Mouse (Mus musculus) cerebellum, adult 2 months (tissue): ENCODE data around the gene Zfp61. TPM values are rescaled to one million over a fixed set of nuclear protein-coding genes. Genes with fewer than 3 reads are reported as not detected.
A peak's percentile ranks its signal among the peaks of the same experiment; 100 is the strongest.

ENCODE experiments used
- DNase-seq, 2 experiments: peaks; one replicate each; pipeline ENCODE4 v3.0.0; 2021
- H3K27ac ChIP-seq: fragments of 200-500 bp; 2 replicates; pipeline ENCODE4 v1.5.1; 2012; ENCODE audit warnings: low read length, control low read depth, inconsistent platforms; ENCODE audit not compliant: insufficient read depth
- H3K27me3 ChIP-seq: fragments of 200-500 bp; 2 replicates; pipeline ENCODE4 v1.6.1; 2012; ENCODE audit warnings: inconsistent platforms, mild to moderate bottlenecking, low read length, moderate library complexity; ENCODE audit not compliant: control insufficient read depth, insufficient read depth
- H3K4me1 ChIP-seq: fragments of 200-500 bp; 2 replicates; pipeline ENCODE4 v1.6.1; 2011; ENCODE audit warnings: low read length; ENCODE audit not compliant: control insufficient read depth, insufficient read depth
- H3K4me3 ChIP-seq: fragments of 200-500 bp; replicated peaks from 2 replicates; pipeline ENCODE3; 2011; ENCODE audit warnings: mild to moderate bottlenecking, low read depth, low read length, control low read depth; ENCODE audit not compliant: insufficient read depth
- CTCF ChIP-seq: fragments of 200-500 bp; IDR thresholded peaks from 2 replicates; pipeline ENCODE4 v1.5.1; 2011; ENCODE audit warnings: low read depth, mild to moderate bottlenecking, control low read depth, low read length, moderate library complexity, borderline replicate concordance; ENCODE audit not compliant: insufficient read depth
- POLR2A ChIP-seq: fragments of 200-500 bp; IDR thresholded peaks from 2 replicates; pipeline ENCODE4 v1.6.1; 2011; ENCODE audit warnings: low read length, control low read depth, borderline replicate concordance; ENCODE audit not compliant: insufficient read depth
- WGBS: fragments of 180-500 bp; shearing (Covaris S2); methylation state at CpG from one replicate; pipeline ENCODE4 v1.1.7; 2018; 5-methylcytosine and 5-hydroxymethylcytosine counted together
- polyA plus RNA-seq: library from polyadenylated mRNA; depleted of rRNA; stranded (reverse); fragments of >200 nt; gene quantifications from 2 replicates; pipeline ENCODE4 v1.2.3, GENCODE M21; 2012; rRNA removed

The Zfp61 gene
- polyA plus RNA-seq, 1 experiment: 36.4 TPM

GRCm38 (mm10) chr7:24268176-24269155, 32.6 kb downstream of the Zfp61 start:
- no peaks in the 10 kb centered on the region for H3K27me3 ChIP-seq
- TF ChIP-seq CTCF (no peak), POLR2A (no peak)
- no peak overlapping the region for H3K4me3 ChIP-seq
- DNase-seq: no peak
- H3K27ac ChIP-seq: no peak overlapping the region
- WGBS: 66% methylated on average over 24 of the region's 24 CpGs
- H3K4me1 ChIP-seq: no peaks in the 10 kb centered on the region; the same call in 1 of the 2 replicates

DNA sequence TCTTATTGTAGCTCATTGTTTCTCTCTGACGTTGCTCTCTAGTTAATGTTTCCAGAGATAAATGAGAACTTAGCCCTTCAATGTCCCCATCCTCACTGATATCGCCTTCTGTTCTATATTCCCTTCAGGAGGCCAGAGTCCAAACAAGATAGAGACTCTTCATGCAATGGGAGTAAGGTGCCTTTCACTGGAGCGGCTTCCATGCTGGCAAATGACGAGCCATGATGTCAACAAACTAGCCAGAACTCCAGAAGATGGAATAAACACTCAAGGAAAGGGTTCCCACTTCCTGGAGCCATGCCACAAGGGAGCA, 41.1 kb downstream of the Zfp61 start:
- 85% methylated on average over 4 of the region's 4 CpGs for WGBS
- Histone ChIP-seq H3K27ac (no peak overlapping the region), H3K4me3 (no peak overlapping the region), H3K4me1 (0 out of 2 replicates have a peak, but pooled peaks cover 3% of the 10 kb centered on the region), H3K27me3 (no peaks in the 10 kb centered on the region)
- no peak for DNase-seq
- TF ChIP-seq CTCF (no peak), POLR2A (no peak)

GRCm38 (mm10) chr7:24259306-24259999, 41.6 kb downstream of the Zfp61 start:
- WGBS: 86% methylated on average over 13 of the region's 13 CpGs
- H3K4me1 ChIP-seq: 0 out of 2 replicates have a peak, but pooled peaks cover 3% of the 10 kb centered on the region
- no peak overlapping the region for H3K27ac ChIP-seq
- no peak overlapping the region for H3K4me3 ChIP-seq
- DNase-seq: no peak
- H3K27me3 ChIP-seq: no peaks in the 10 kb centered on the region
- TF ChIP-seq CTCF: no peak
- no peak for TF ChIP-seq POLR2A

DNA sequence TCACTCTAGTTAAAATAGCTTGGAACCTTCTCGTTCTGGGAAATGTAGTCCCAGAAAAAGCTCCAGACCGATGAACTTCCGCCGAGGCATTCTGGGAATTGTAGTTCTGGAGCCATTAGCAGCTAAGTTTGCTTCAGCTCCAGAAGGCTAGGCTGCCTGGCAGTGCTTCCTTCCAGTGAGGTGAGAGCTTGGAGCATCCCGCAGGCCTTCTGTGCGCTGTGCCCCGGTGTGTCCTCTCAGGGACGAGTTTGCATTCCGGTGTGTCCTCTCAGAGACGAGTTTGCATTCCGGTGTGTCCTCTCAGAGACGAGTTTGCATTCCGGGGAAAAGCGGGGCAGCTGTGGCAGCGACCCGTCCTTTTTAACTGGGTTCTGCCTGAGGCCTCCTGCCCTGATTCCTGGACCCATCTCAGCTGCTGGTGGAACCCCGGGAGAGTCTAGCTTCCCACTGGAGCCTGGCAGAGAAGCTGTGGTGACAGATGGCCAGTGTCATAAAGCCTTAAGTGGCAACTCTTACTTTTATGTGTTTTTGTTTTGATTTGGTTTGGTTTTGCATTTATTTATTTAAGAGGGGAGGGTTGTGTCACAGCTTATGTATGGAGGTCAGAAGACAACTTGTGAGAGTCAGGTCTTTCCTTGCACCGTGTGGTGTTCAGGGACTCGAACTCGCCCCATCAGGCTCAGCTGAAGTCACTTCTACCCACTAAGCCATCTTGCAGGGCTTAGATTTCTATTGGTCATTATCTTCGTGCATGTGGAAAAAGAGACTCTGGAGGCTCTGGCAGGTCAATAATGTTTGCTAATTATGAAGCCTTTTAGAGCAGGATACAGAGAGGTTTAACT, 46.2 kb downstream of the Zfp61 start, which contains the start of gene Zfp108:
Zfp108 (plus strand) TSS at position 162 of the 842 bp plus-strand sequence.
- DNase-seq: peak; percentile 88 to 93
- H3K4me3 ChIP-seq: peak within 1 kb of the TSS; percentile 79
- peak within 1 kb of the TSS; percentile 75 for H3K27ac ChIP-seq
- WGBS: 14% methylated on average over 21 of the region's 21 CpGs
- H3K27me3 ChIP-seq: no peaks in the 10 kb centered on the region
- 0 out of 2 replicates have a peak, but pooled peaks cover 3% of the 10 kb centered on the region for H3K4me1 ChIP-seq
- peak; percentile 85 for TF ChIP-seq POLR2A
- no peak for TF ChIP-seq CTCF

DNA sequence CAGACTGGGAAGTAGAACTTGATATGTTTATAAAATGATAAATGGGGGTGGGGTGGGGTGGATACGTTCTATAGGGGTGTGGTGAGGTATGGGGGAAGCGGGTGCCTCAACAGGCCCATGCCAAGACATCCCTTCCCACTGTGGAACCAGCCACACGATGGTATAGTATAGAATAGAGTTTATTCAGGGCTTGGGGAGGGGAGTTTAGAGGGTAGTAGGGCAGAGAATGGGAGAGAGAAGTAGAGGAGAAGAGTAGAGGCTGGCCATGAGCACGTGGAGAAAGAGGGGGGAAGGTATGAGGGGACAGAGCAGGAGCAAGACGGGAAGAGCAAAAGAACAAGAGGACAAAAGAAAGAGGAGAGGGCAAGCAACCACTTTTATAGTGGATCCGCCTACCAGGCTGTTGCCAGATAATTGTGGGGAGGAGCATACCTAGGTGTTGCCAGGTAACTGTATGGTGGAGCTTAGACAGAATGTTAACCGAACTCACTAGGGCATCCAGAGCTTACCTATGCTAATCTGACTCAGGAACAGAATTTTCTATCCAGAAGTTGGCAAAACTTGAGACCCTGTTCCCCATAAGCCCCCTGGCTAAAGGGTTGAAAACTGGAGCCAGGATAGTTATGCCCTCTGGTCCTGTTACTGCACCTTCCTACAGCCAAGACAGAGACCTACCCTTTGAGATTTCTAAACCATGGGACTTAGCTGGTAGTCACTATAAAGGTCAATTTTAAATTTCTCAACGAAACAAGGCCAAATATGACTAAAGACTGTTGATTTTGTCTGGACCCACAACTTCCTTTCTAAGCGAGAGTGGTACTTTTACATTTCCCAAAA, 47.0 kb downstream of the Zfp61 start:
- 57% methylated on average over 9 of the region's 9 CpGs for WGBS
- Histone ChIP-seq H3K27me3 (no peaks in the 10 kb centered on the region), H3K4me3 (no peak overlapping the region), H3K27ac (no peak overlapping the region), H3K4me1 (0 out of 2 replicates have a peak, but pooled peaks cover 3% of the 10 kb centered on the region)
- DNase-seq: peak in 1 of 2 experiments; percentile 30
- TF ChIP-seq CTCF: no peak
- TF ChIP-seq POLR2A: no peak

Other genes starting within 250 kb of the Zfp61 start
- gene Vmn1r183, start 248.0 kb downstream of the Zfp61 start, polyA plus RNA-seq: not detected in 2 replicates
- 35.3 and 36.3 TPM in 2 replicates for gene Zfp180, start 219.3 kb downstream of the Zfp61 start, polyA plus RNA-seq
- 7.7 and 8.1 TPM in 2 replicates for gene Zfp112, start 188.9 kb downstream of the Zfp61 start, polyA plus RNA-seq
- gene Zfp235, start 167.1 kb downstream of the Zfp61 start, polyA plus RNA-seq: 20.2 and 21.4 TPM in 2 replicates
- 2.2 and 3.0 TPM in 2 replicates for gene Zfp114, start 126.2 kb downstream of the Zfp61 start, polyA plus RNA-seq
- 5.3 and 5.5 TPM in 2 replicates for gene Zfp111, start 89.8 kb downstream of the Zfp61 start, polyA plus RNA-seq
- 6.5 and 7.2 TPM in 2 replicates for gene Zfp109, start 63.7 kb downstream of the Zfp61 start, polyA plus RNA-seq
- gene Zfp108, start 46.4 kb downstream of the Zfp61 start, polyA plus RNA-seq: 5.7 and 6.1 TPM in 2 replicates
- 8.8 and 9.2 TPM in 2 replicates for gene Zfp93, start 30.8 kb downstream of the Zfp61 start, polyA plus RNA-seq
- 18.2 and 18.3 TPM in 2 replicates for gene Zfp94, start 15.4 kb upstream of the Zfp61 start, polyA plus RNA-seq
- gene Tescl, start 32.7 kb upstream of the Zfp61 start, polyA plus RNA-seq: 0.22 and 0.39 TPM in 2 replicates
- not detected in 2 replicates for gene Lypd5, start 48.0 kb upstream of the Zfp61 start, polyA plus RNA-seq
- 0.49 and 0.59 TPM in 2 replicates for gene Kcnn4, start 69.0 kb upstream of the Zfp61 start, polyA plus RNA-seq
- 89.3 and 95.5 TPM in 2 replicates for gene Smg9, start 98.4 kb upstream of the Zfp61 start, polyA plus RNA-seq
- not detected in 2 replicates for gene Irgc1, start 151.1 kb upstream of the Zfp61 start, polyA plus RNA-seq
- 0.79 and 0.97 TPM in 2 replicates for gene Plaur, start 161.3 kb upstream of the Zfp61 start, polyA plus RNA-seq
- 285 and 312 TPM in 2 replicates for gene Cadm4, start 180.8 kb upstream of the Zfp61 start, polyA plus RNA-seq
- gene Zfp428, start 205.8 kb upstream of the Zfp61 start, polyA plus RNA-seq: 68.5 and 68.6 TPM in 2 replicates
- gene AC161166.1, start 211.2 kb upstream of the Zfp61 start, polyA plus RNA-seq: not detected in 2 replicates
- 37.0 and 38.3 TPM in 2 replicates for gene Irgq, start 229.5 kb upstream of the Zfp61 start, polyA plus RNA-seq
- gene Pinlyp, start 244.9 kb upstream of the Zfp61 start, polyA plus RNA-seq: not detected in 2 replicates
- gene Xrcc1, start 245.1 kb upstream of the Zfp61 start, polyA plus RNA-seq: 46.2 and 51.3 TPM in 2 replicates